Mouse (Mus musculus) right cerebral cortex, postnatal 14 days (tissue): ENCODE data around the gene Psmb1.
"Not testable (repeated sequence)": the region's sequence is repeated elsewhere in the genome, so short reads cannot be mapped to it uniquely, and the experiment has no call there.

Experiments used
- DNase-seq: peaks from one replicate; pipeline ENCODE4 v3.0.0; 2022

The Psmb1 gene

GRCm38 (mm10) chr17:15499656-15500394 lies at the start of gene Psmb1, which contains the start of gene Tbp:
Psmb1 (minus strand) TSS chr17:15499751.
Tbp (plus strand) TSS chr17:15499888.
- peak; percentile 96 for DNase-seq

GRCm38 (mm10) chr17:15546440-15546839 lies 46.9 kb upstream of the Psmb1 start:
- no peak for DNase-seq

DNA sequence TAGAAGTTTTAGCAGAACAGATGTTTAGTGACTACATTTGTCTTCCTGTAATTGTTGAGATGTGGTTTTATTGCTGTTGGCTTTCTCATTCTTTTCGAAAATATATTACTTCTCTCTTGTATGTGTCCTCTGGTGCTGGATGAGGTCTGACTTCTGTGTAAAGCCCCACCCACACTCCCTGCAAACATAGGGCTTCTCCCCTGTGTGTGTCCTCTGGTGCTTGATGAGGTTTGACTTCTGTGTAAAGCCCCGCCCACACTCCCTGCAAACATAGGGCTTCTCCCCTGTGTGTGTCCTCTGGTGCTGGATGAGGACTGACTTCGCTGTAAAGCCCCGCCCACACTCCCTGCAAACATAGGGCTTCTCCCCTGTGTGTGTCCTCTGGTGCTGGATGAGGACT lies 44.3 kb upstream of the Psmb1 start:
- not testable (repeated sequence) for DNase-seq

GRCm38 (mm10) chr17:15540309-15540708 lies 40.8 kb upstream of the Psmb1 start:
- no peak for DNase-seq

- DNase-seq, result no peak
Observed at GRCm38 (mm10) chr17:15536457-15536904, 36.9 kb upstream of the Psmb1 start.

DNA sequence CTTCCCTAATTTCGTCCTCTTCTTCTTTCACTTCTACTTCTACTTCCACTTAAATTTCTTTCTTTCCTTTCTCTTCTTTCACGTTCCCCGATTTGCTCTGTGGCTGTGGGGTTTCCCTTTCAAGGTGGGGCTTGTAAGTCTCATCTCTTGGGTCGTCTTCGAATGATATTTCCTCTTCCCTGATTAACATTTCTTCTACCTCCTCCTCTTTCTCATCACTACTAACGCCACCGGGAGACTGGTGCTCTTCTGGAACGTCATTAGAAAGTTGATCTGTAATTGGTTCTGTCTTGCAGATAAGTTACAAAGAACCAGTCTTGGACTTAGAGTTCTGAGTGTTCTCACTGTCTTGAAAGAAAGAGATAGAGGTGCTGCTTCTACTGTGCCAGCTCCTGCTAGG lies 36.4 kb upstream of the Psmb1 start:
- no peak for DNase-seq

DNA sequence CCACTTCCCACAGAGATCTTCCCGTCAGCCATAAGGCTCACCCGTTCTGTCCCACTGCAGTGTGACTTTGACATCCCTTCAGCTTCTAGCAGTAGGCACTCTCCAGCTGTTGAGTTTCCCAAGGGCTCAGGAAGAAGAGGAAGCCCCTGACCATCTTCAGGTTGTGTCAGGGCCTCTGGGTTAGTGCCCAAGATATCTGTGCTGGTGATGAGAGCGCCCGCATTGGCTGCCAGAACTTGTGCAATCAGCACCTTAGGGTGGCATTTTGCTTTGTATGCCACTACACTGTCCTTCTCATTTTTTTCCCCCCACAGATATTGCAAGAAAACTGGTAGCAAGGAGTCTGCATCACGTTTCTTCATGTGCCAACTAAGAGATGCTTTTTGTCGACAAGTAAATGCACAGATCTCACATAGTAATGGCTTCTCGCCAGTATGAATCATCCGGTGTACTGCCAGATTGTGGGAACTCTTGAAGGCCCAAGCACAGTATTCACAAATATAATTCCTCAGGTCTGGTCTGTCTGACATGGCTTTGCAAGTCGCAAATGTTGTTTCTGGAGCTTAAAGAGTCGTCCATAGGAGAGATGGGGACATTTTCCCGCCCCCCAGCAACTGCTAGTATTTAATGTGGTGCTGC lies 35.7 kb upstream of the Psmb1 start:
- no peak for DNase-seq

DNA sequence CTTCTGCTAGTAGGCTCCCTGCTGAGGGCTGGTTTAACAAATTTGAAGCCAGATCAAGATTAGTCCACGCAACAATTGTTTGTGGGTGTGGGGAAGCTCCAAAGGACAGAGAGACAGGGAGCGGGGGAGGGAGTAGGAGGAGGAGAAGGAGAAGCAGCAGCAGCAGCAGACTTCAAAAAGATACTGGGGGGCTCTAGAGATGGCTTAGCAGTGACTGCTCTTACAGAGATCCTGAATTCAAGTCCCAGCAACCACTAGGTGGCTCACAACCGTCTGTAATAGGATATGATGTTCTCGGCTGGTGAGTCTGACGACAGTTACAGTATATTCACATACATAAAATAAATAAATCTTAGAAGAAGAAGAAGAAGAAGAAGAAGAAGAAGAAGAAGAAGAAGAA lies 30.6 kb upstream of the Psmb1 start:
- DNase-seq, result peak; percentile 48

- no peak for DNase-seq
Observed at GRCm38 (mm10) chr17:15528887-15529286, 29.3 kb upstream of the Psmb1 start.

DNA sequence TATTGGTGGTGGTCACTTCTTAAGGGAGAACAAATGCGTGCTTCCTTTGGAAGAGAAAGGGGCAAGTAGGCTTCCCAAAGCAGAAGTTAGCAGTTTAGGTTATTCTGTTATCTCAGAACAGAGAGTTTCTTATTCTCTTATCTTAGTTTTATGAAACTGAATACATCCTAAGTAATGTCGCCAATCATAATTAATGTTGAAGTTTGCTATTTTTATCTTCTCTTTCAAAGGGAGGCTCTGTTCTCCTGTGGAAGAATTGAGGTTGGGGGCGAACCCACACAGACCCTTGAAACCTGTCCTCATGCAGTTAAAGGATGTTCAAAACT lies 28.2 kb upstream of the Psmb1 start:
- DNase-seq, result no peak

- peak; percentile 86 for DNase-seq
Observed at GRCm38 (mm10) chr17:15526986-15527810, 27.6 kb upstream of the Psmb1 start, which contains the start of gene Pdcd2. Pdcd2 (minus strand) TSS chr17:15527301.

GRCm38 (mm10) chr17:15526304-15526703 lies 26.8 kb upstream of the Psmb1 start:
- no peak for DNase-seq

DNA sequence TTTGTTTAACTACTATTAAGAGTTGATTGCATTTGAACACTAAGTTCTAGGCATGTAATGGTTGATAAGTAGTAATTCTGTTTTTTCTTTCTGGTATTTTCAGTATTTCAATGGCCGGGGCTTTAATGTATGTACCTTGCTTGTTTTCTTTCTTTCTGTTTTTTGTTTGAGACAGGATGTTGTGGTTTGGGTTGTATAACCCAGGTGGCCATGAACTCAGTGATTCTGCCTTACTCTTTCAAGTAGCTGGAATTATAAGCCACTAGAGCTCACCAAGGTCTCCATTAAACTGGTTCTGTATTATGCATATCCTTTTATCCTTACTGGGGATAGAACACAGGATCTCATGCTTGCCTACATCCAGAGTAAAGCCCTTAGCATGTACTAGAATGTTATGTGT lies 19.2 kb upstream of the Psmb1 start:
- no peak for DNase-seq

- DNase-seq, result no peak
Observed at GRCm38 (mm10) chr17:15518186-15518585, 18.6 kb upstream of the Psmb1 start.

GRCm38 (mm10) chr17:15517776-15518175 lies 18.2 kb upstream of the Psmb1 start:
- no peak for DNase-seq

GRCm38 (mm10) chr17:15510694-15511093 lies 11.1 kb upstream of the Psmb1 start:
- no peak for DNase-seq

- DNase-seq, result no peak
Observed at GRCm38 (mm10) chr17:15498753-15499113, 818 bp downstream of the Psmb1 start.

- peak; percentile 97 for DNase-seq
Observed at GRCm38 (mm10) chr17:15497882-15498752, 1.4 kb downstream of the Psmb1 start.

- DNase-seq, result no peak
Observed at GRCm38 (mm10) chr17:15490542-15490941, 9.0 kb downstream of the Psmb1 start.

GRCm38 (mm10) chr17:15472671-15473070 lies 26.9 kb downstream of the Psmb1 start:
- no peak for DNase-seq

GRCm38 (mm10) chr17:15467669-15468068 lies 31.9 kb downstream of the Psmb1 start:
- peak; percentile 80 for DNase-seq

DNA sequence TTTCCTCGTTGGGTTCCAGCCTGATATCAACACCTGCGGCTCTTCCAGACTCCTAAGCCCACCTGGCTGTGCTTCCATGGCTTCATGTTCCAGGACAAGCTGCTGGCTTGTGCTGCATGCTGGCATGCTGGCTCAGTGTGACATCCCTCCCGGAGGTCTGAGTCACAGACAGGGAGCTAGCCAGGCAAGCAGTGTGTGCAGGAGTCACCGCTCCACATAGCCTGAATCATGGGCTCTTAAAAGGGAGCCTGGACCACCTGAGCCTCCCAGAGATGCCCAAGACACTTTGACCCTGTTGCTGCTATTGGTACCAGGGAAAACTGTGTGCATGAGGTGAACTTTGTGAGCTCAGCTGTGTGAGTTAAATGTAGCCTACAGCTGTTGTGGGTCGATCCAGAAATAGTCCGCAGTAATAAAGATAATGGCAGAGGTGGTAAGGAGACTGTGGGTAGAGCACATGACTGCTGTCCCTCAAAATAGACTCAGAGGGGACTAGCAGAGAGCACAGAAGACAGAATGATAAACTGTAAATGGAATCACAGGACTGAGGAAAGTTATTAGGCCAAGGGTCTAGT lies 37.5 kb downstream of the Psmb1 start:
- DNase-seq, result no peak
